Mouse (Mus musculus) limb, embryonic 12.5 days (tissue): ENCODE data around the gene Gm765. TPM values are rescaled to one million over a fixed set of nuclear protein-coding genes. Genes with fewer than 3 reads are reported as not detected.

Experiments used
- ATAC-seq: fragments of 200-750 bp; cut with Nextera tagmentation; 2 replicates; pipeline ENCODE4 v1.8.0; 2017; ENCODE audit warnings: low read depth, moderate TSS enrichment; ENCODE audit not compliant: insufficient number of reproducible peaks, insufficient read depth, low FRiP score, low TSS enrichment
- H3K27ac ChIP-seq: fragments of 300-500 bp; sonication (generic); 2 replicates; pipeline ENCODE4 v1.5.1; 2016; ENCODE audit warnings: mild to moderate bottlenecking, moderate library complexity
- H3K27me3 ChIP-seq: fragments of 300-500 bp; sonication (generic); 2 replicates; pipeline ENCODE4 v1.6.1; 2016; ENCODE audit warnings: mild to moderate bottlenecking, moderate library complexity
- H3K36me3 ChIP-seq: fragments of 300-500 bp; sonication (generic); 2 replicates; pipeline ENCODE4 v1.6.1; 2016; ENCODE audit warnings: mild to moderate bottlenecking, moderate library complexity
- H3K4me1 ChIP-seq: fragments of 300-500 bp; sonication (generic); replicated peaks from 2 replicates; pipeline ENCODE4 v1.6.1; 2016
- H3K4me2 ChIP-seq: fragments of 300-500 bp; sonication (generic); 2 replicates; pipeline ENCODE4 v1.6.1; 2016; ENCODE audit warnings: mild to moderate bottlenecking, moderate library complexity
- H3K4me3 ChIP-seq: fragments of 300-500 bp; sonication (generic); replicated peaks from 2 replicates; pipeline ENCODE4 v1.5.1; 2016; ENCODE audit warnings: mild to moderate bottlenecking
- H3K9ac ChIP-seq: fragments of 300-500 bp; sonication (generic); replicated peaks from 2 replicates; pipeline ENCODE4 v1.6.1; 2016; ENCODE audit warnings: mild to moderate bottlenecking, moderate library complexity
- H3K9me3 ChIP-seq: fragments of 300-500 bp; sonication (generic); 2 replicates; pipeline ENCODE4 v1.6.1; 2016; ENCODE audit warnings: mild to moderate bottlenecking, moderate library complexity
- WGBS: fragments of 180-500 bp; shearing (Covaris S2); methylation state at CpG from one replicate; pipeline ENCODE4 v1.1.7; 2016; 5-methylcytosine and 5-hydroxymethylcytosine counted together
- polyA plus RNA-seq: library from polyadenylated mRNA; unstranded; fragments of >200 nt; fragmentation: Nextera tagmentation; extraction: Ambion mirVana; gene quantifications from 2 replicates; pipeline ENCODE4 v1.2.1, GENCODE M21; 2016

Gene Gm765
- polyA plus RNA-seq, 1 experiment from 2014 or later = 0.34 TPM

GRCm38 (mm10) chr6:98288316-98288715 lies 54.2 kb downstream of the Gm765 start:
- Histone ChIP-seq H3K4me3 (no peak overlapping the region), H3K9ac (no peak overlapping the region), H3K36me3 (no peaks in the 10 kb centered on the region), H3K4me1 (no peaks in the 10 kb centered on the region; the same call in 1 of the 2 replicates), H3K27ac (no peak overlapping the region), H3K27me3 (no peaks in the 10 kb centered on the region), H3K4me2 (no peak overlapping the region), H3K9me3 (no peaks in the 10 kb centered on the region)
- no peak for ATAC-seq
- 54% methylated on average over 3 of the region's 3 CpGs for WGBS

DNA sequence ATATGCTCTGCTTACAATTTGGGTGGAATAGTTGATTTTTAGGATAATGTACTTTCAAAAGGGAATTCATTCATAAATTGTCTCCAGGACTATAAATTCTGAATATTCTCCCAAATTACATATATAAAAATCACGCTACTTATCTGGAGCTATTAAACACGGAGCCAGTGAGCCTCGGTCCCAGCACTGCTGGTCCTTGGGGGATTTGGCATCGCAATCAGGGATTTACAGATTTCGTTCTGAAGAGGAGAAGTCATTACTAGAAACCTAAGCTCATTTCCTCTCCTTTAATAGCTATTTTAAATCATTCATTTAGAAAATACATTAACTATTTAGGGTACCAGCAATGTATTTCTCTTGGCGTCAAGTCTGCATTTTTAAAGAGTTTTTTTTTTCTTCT lies 55.0 kb downstream of the Gm765 start:
- Histone ChIP-seq H3K4me2 (no peak overlapping the region), H3K27me3 (no peaks in the 10 kb centered on the region), H3K9ac (no peak overlapping the region), H3K36me3 (no peaks in the 10 kb centered on the region), H3K9me3 (no peaks in the 10 kb centered on the region), H3K27ac (no peak overlapping the region), H3K4me1 (no peaks in the 10 kb centered on the region), H3K4me3 (no peak overlapping the region)
- 32% methylated on average over 6 of the region's 6 CpGs for WGBS
- ATAC-seq = no peak

DNA sequence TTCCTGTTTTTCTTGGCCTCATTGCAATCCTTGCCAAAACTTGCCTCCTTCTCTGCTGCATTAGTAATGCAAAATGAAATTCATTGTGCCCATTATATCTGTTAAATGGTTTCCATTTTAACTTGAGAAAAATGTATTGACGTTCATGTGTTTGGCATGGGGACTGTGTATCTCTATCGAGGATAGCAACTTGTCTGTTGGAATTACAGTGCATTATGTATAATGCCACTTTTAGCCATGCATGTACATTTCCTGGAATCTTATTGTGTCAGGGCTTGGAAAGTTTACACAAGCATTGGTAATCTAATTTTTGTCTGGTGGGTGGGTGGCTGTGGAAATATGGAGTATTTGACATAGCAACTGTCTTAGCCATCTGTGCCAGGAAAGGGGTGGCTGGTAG lies 57.4 kb downstream of the Gm765 start:
- Histone ChIP-seq H3K4me1 (no peaks in the 10 kb centered on the region), H3K9me3 (no peaks in the 10 kb centered on the region), H3K4me3 (no peak overlapping the region), H3K9ac (no peak overlapping the region), H3K36me3 (no peaks in the 10 kb centered on the region), H3K27ac (no peak overlapping the region), H3K27me3 (no peaks in the 10 kb centered on the region), H3K4me2 (no peak overlapping the region)
- WGBS = 92% methylated on average over 2 of the region's 2 CpGs
- no peak for ATAC-seq

DNA sequence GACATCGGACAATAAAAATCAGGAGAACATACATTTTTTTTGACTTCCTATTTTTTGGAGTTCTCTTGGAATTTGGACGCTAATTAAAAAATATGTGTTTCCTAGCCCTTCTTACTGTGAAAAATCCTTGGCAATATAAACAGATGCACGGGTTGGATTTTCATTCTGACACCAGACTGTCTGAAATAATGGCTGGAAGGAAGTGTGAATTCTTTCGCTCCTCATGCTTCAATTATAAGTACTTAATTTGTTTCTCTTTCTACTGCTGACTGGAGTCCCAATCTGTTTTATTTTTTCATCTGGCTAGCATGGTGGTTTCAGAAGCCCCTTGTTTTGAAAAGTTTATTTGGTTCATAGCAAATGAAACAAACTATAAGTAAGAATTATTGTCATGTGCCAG lies 59.8 kb downstream of the Gm765 start:
- 79% methylated on average over 4 of the region's 4 CpGs for WGBS
- Histone ChIP-seq H3K4me3 (no peak overlapping the region), H3K27ac (no peak overlapping the region), H3K9me3 (no peaks in the 10 kb centered on the region), H3K4me1 (no peaks in the 10 kb centered on the region), H3K4me2 (no peak overlapping the region), H3K27me3 (no peaks in the 10 kb centered on the region), H3K9ac (no peak overlapping the region), H3K36me3 (no peaks in the 10 kb centered on the region)
- no peak for ATAC-seq

DNA sequence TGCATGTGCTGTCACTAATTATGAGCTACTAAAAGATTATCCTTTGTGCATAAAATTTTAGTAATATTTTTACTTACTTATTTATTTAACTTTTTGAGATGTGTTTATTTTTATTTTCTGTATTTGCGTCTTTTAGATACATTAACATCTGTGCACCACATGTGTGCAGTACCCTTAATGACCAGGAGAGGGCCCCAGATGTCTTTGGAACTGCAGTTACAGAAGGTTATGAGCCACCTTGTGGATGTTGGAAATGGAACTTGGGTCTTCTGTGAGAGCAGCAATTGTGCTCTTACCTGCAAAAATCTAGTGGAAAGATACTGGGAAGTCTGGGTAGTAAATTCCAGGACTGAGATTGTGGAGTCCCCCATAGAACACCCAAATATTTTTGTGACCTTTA lies 71.0 kb downstream of the Gm765 start:
- H3K9me3 ChIP-seq = no peaks in the 10 kb centered on the region
- H3K27me3 ChIP-seq = no peaks in the 10 kb centered on the region; the same call in none of the 2 replicates
- no peak for ATAC-seq
- H3K4me3 ChIP-seq = no peak overlapping the region
- WGBS = 86% methylated on average over 1 of the region's 1 CpGs
- no peaks in the 10 kb centered on the region for H3K36me3 ChIP-seq
- H3K27ac ChIP-seq = no peak overlapping the region
- no peak overlapping the region for H3K4me2 ChIP-seq
- no peaks in the 10 kb centered on the region for H3K4me1 ChIP-seq
- H3K9ac ChIP-seq = no peak overlapping the region

DNA sequence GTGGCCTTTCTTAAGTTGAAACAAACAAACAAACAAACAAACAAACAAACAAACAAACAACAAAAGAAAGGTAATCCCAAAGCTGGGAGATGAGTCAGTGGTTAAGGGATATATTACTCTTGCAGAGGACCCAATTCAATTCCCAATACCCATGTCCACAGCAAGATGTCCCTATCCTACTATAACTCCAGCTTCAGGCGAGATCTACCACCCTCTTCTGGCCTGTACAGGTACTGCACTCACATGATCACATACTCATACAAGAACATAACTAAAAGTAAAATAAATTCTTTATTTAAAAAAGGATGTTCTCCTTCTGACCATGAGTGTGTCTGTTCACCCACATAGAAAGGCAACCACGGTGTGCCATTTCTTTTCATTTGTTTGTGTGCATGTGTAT lies 79.6 kb downstream of the Gm765 start:
- no peak overlapping the region for H3K4me3 ChIP-seq
- WGBS = 61% methylated on average over 2 of the region's 2 CpGs
- H3K27me3 ChIP-seq = no peaks in the 10 kb centered on the region
- peaks cover 11% of the 10 kb centered on the region for H3K4me1 ChIP-seq
- H3K9ac ChIP-seq = no peak overlapping the region
- no peak overlapping the region for H3K27ac ChIP-seq
- H3K4me2 ChIP-seq = no peak overlapping the region
- peaks cover 11% of the 10 kb centered on the region for H3K9me3 ChIP-seq
- H3K36me3 ChIP-seq = peaks cover 10% of the 10 kb centered on the region; the same call in 1 of the 2 replicates
- no peak for ATAC-seq

DNA sequence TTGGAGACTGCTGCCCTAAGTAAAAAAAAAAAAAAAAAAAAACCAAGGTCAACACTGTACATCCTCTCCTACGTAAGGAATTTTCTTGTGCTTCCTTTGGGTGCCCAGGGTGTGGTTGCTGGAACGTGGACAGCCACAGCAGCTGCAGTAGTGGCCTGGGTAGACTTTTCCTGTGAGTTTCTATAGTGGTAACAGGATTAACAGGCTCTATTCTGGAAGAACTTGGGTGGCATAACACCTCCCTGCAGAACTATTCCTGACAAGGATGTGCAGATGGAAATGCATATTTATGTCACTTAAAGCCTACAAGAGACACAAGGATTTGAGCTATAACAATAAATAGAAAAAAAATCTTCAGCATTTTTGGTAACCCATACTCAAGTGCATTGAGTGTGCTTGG lies 83.5 kb downstream of the Gm765 start:
- Histone ChIP-seq H3K4me3 (no peak overlapping the region), H3K27ac (no peak overlapping the region), H3K9ac (no peak overlapping the region), H3K36me3 (peaks cover 10% of the 10 kb centered on the region; the same call in 1 of the 2 replicates), H3K9me3 (peaks cover 11% of the 10 kb centered on the region), H3K4me2 (no peak overlapping the region), H3K4me1 (peaks cover 17% of the 10 kb centered on the region), H3K27me3 (no peaks in the 10 kb centered on the region)
- no peak for ATAC-seq
- 39% methylated on average over 2 of the region's 2 CpGs for WGBS

GRCm38 (mm10) chr6:98246449-98246848 lies 96.1 kb downstream of the Gm765 start:
- Histone ChIP-seq H3K9ac (no peak overlapping the region), H3K27me3 (no peaks in the 10 kb centered on the region), H3K4me3 (no peak overlapping the region), H3K4me2 (no peak overlapping the region), H3K9me3 (no peaks in the 10 kb centered on the region), H3K4me1 (peaks cover 19% of the 10 kb centered on the region), H3K36me3 (no peaks in the 10 kb centered on the region), H3K27ac (no peak overlapping the region)
- WGBS = 75% methylated on average over 2 of the region's 2 CpGs
- ATAC-seq = no peak

DNA sequence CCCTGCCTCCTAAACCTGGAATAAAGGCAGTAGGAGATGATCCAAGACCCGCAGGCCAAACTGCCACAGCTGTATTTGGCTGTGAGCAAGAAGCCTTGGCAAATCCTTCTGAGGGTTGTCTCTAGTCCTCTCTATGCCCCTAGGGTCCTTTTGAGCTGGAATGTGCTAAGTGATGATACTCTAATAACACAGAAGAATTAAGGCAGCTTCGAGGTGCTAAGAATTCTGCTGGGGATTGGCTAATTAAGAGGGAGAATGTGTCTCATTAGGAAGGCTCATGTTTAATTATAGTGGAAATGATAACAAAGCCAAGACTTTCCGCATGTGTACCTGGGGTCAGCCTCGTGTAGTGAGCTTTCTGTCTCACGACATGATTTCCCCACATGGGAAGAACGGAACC lies 99.4 kb downstream of the Gm765 start:
- Histone ChIP-seq H3K9me3 (no peaks in the 10 kb centered on the region), H3K9ac (no peak overlapping the region), H3K27me3 (no peaks in the 10 kb centered on the region), H3K36me3 (no peaks in the 10 kb centered on the region), H3K4me1 (peaks cover 31% of the 10 kb centered on the region), H3K27ac (no peak overlapping the region), H3K4me2 (no peak overlapping the region), H3K4me3 (no peak overlapping the region)
- whole genome bisulfite sequencing = 47% methylated on average over 6 of the region's 6 CpGs
- ATAC-seq = no peak

DNA sequence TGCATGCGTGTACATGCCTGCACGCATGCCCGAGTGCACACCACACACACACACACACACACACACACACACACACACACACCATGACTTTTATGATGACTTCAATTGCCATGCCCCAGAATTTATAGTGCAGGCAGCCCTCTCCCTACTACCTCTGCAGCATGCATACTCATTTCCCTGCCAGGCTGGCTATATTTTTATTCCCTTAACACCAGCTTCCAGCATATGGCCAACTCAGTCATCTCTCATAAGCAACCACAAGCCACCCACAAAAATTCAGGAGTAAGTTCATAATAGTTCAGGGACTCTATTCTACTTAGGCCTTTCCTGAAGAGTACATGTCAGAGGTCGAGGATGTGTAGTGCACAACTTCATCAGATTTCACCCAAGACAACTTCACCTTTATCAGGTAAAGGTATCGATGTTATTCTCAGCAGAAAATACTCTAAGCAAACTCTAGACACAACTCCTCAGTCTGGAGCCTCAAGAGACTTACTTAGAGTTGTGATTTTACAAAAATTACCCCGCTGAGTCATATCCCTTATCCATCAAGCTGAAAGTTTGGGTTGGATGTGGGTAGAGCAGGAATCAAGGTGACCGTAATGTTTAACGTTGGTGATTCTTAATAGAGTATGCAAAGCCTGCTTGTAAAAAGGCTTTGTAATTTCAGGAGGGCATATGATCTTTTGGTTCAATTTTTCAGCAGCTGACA lies 101.8 kb downstream of the Gm765 start:
- no peak overlapping the region for H3K4me3 ChIP-seq
- 72% methylated on average over 8 of the region's 8 CpGs for WGBS
- H3K4me1 ChIP-seq = peaks cover 31% of the 10 kb centered on the region
- peak overlapping the region; percentile 36; the same call in 1 of the 2 replicates for H3K27ac ChIP-seq
- ATAC-seq = no peak
- H3K4me2 ChIP-seq = no peak overlapping the region
- H3K9ac ChIP-seq = no peak overlapping the region
- H3K27me3 ChIP-seq = no peaks in the 10 kb centered on the region
- H3K36me3 ChIP-seq = no peaks in the 10 kb centered on the region
- no peaks in the 10 kb centered on the region for H3K9me3 ChIP-seq

DNA sequence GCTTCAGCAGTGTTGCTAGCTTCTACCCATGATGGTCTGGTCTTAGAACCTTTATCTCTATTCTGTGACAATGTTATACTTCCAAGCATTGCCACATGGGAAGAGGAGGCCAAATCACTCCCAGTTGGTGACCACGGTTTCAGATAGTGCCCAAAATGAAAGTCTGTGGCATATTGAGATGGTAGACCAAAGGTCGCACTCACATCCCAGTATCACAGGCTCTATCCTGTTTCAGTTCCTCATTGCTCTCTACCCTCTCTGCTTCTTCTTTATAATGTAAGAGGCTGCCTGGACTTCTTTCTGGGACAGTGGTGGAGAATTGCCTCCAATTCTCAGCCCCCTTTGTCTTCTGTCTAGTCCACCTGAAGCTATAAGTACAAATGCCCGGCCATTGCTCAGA lies 108.5 kb downstream of the Gm765 start:
- no peak overlapping the region for H3K4me2 ChIP-seq
- H3K4me3 ChIP-seq = no peak overlapping the region
- H3K27ac ChIP-seq = no peak overlapping the region
- ATAC-seq = no peak
- H3K36me3 ChIP-seq = no peaks in the 10 kb centered on the region
- 92% methylated on average over 3 of the region's 3 CpGs for WGBS
- no peak overlapping the region for H3K9ac ChIP-seq
- no peaks in the 10 kb centered on the region for H3K4me1 ChIP-seq
- H3K9me3 ChIP-seq = no peaks in the 10 kb centered on the region
- no peaks in the 10 kb centered on the region for H3K27me3 ChIP-seq

DNA sequence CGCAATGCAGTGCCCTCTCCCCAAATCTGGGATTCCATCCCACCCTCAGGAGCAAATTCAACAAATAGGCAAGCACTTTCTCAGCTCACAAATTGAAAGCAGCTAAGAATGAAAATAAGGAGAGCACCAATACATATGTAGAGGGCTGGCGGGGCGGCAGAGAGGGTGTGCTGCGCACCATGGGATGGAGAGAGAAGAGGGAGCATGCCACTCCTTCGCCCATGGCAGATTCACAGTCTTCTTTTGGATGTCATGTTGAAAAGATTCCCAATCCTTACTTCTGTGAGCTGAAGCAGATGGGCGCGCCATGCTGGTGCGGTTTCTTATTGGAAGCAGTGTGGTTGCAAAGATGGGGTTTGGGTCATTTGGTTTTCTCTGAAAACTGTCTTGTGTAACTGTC lies 118.6 kb downstream of the Gm765 start:
- Histone ChIP-seq H3K27me3 (no peaks in the 10 kb centered on the region), H3K4me1 (peaks cover 3% of the 10 kb centered on the region), H3K4me2 (no peak overlapping the region), H3K9me3 (no peaks in the 10 kb centered on the region), H3K27ac (no peak overlapping the region), H3K36me3 (no peaks in the 10 kb centered on the region), H3K9ac (no peak overlapping the region), H3K4me3 (no peak overlapping the region)
- WGBS = 94% methylated on average over 8 of the region's 8 CpGs
- ATAC-seq = no peak
